Mouse (Mus musculus) embryonic facial prominence, embryonic 10.5 days (tissue): Measurements from ENCODE around the gene Vipr1. TPM values are rescaled to one million over a fixed set of nuclear protein-coding genes. Genes with fewer than 3 reads are reported as not detected.
A peak's percentile ranks its signal among the peaks of the same experiment; 100 is the strongest.

Experiments used
- DNase-seq: peaks from one replicate; pipeline ENCODE4 v3.0.0-alpha.2; 2017; ENCODE audit warnings: low spot score
- H3K27ac ChIP-seq: fragments of 300-500 bp; sonication (generic); replicated peaks from 2 replicates; pipeline ENCODE4 v1.5.1; 2016; ENCODE audit warnings: mild to moderate bottlenecking
- H3K27me3 ChIP-seq: fragments of 300-500 bp; sonication (generic); replicated peaks from 2 replicates; pipeline ENCODE4 v1.6.1; 2016; ENCODE audit warnings: low read depth, mild to moderate bottlenecking; ENCODE audit not compliant: poor library complexity, severe bottlenecking
- H3K36me3 ChIP-seq: fragments of 300-500 bp; sonication (generic); replicated peaks from 2 replicates; pipeline ENCODE4 v1.6.1; 2016; ENCODE audit warnings: mild to moderate bottlenecking, moderate library complexity
- H3K4me1 ChIP-seq: fragments of 300-500 bp; sonication (generic); 2 replicates; pipeline ENCODE4 v1.6.1; 2016
- H3K4me3 ChIP-seq: fragments of 300-500 bp; sonication (generic); 2 replicates; pipeline ENCODE4 v1.5.1; 2016; ENCODE audit warnings: mild to moderate bottlenecking, moderate library complexity
- H3K9me3 ChIP-seq: fragments of 300-500 bp; sonication (generic); 2 replicates; pipeline ENCODE4 v1.6.1; 2016; ENCODE audit warnings: mild to moderate bottlenecking
- WGBS: fragments of 180-500 bp; shearing (Covaris S2); methylation state at CpG from one replicate; pipeline ENCODE4 v1.1.7; 2016; 5-methylcytosine and 5-hydroxymethylcytosine counted together
- polyA plus RNA-seq: library from polyadenylated mRNA; unstranded; fragments of >200 nt; fragmentation: Nextera tagmentation; extraction: Ambion mirVana; gene quantifications from 2 replicates; pipeline ENCODE4 v1.2.1, GENCODE M21; 2016

The Vipr1 gene
- polyA plus RNA-seq, 1 experiment from 2014 or later = 0.16 TPM

DNA sequence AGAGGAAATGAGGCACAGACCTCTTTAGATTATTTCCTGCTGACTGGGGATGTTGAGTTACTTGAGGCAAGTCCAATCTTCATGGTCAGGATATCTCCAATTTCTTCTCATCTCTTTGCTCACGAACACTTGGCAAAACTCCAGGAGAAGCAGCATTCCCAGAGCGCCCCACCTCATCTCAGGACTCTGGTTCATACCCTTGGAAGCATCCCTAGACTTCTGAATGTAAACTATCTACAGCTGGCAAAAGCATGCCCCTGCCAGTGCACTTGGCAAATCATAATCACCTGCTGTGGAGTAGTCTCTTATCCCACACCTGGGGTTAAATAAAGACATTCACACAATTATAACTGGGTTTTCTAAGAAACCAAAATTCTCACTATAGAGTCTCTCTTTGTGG is 74.5 kb downstream of the Vipr1 start:
- no peak for DNase-seq
- peaks cover 21% of the 10 kb centered on the region for H3K4me1 ChIP-seq
- 0 out of 2 replicates have a peak, but pooled peaks cover 2% of the 10 kb centered on the region for H3K9me3 ChIP-seq
- no peak overlapping the region for H3K27ac ChIP-seq
- peaks cover 24% of the 10 kb centered on the region for H3K36me3 ChIP-seq
- H3K27me3 ChIP-seq = no peaks in the 10 kb centered on the region
- no peak overlapping the region for H3K4me3 ChIP-seq
- WGBS = 87% methylated on average over 2 of the region's 2 CpGs

DNA sequence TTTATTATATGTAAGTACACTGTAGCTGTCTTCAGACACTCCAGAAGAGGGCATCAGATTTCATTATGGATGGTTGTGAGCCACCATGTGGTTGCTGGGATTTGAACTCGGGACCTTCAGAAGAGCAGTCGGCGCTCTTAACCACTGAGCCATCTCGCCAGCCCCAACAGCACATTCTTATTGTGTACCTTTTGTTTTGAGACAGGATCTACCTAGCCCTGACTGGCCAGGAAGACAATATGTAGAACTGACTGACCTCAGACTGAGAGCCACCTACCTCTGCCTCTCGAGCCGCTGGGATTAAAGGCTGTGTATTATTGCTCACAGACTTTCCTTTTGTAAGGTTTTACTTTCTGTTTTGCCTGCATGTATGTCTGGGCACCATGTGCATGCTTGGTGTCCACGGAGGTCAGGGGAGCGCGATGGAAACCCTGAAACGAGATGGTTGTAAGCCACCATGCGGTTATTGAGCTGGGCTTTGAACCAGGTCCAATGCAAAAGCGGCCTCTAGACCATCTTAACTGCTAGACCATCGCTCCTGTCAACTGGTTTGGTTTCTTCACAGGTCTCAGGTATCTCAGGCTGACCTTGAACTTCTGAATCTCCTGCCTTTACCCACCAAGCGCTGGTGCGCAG is 75.7 kb downstream of the Vipr1 start:
- peak overlapping the region; percentile 75 for H3K4me3 ChIP-seq
- H3K36me3 ChIP-seq = peaks cover 12% of the 10 kb centered on the region
- peaks cover 18% of the 10 kb centered on the region for H3K4me1 ChIP-seq
- WGBS = 66% methylated on average over 15 of the region's 15 CpGs
- no peaks in the 10 kb centered on the region for H3K27me3 ChIP-seq
- H3K9me3 ChIP-seq = 0 out of 2 replicates have a peak, but pooled peaks cover 2% of the 10 kb centered on the region
- peak overlapping the region; percentile 94 for H3K27ac ChIP-seq
- DNase-seq = no peak

DNA sequence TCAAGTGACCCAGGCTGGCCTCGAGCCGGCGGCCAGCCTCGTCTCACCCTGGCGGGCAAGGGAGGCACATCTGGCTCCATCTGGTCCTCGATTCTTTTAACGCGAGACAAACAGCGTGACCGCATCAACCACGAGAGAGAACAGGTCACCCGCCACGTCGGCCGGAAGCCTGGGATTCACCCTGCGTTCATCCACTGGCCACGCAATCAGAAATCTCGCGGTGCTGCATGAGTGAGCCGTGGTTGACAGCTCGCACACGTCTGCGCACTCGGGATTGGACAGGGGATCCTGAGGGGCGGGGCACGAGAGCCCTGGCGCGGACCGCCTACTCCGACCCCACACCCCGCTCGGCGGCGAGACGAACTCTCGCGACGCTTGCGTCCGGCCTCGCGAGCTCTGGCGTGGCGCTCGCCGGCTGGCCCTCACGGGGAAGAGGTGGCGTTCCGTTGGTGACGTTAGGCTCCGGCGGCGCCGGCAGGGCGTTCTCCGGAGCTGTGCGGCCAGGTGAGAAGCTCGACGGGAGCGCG is 76.3 kb downstream of the Vipr1 start, which contains the start of gene Nktr:
Gene Nktr, plus strand, starts transcription at position 378 of the 527 bp plus-strand sequence.
- WGBS = under 1% methylated on average over 61 of the region's 61 CpGs

DNA sequence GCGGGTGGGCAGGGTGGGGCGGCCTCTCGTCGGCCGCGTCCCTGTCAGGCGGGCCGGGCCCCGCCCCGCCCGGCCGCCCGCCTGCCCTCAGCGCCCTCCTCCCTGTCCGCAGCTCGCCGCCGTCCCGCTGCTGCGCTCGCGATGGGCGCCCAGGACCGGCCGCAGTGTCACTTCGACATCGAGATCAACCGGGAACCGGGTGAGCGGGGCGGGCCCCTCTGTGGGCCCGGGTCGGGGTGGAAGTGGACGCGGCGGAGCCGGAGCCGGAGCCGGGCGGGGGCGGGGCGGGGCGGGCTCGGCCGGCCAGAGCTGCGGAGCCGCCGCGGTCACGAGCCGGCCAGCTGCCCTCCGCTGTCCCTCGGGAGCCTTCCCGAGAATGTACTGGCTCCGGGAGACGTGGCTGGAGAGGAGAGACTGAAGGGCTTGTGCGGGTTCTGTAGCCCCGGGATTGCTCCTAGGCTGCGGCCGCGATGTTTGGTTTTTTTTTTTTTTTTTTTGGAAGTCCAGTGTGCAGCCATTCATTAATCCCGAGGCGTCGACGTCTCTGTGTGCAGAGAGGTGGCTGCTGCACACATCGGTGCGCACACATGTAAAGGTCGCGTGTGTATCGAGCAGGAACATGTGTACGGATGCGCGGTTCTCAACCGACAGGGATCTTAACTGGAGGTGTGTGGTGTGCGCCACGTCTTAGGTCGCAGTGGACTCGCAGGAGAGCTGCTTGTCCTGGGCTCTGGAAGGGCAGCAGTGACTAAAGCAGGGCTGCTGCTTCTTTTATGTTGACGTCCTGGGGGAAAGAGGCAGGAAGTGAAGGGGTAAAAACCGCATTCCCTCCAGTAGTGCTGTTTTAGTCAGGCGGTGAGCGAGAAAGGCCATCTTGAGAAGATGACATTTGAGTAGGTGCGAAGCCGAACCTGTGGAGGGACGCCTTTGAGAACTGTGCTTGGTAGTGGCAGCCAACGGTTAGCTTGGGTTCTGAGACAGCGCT is 77.1 kb downstream of the Vipr1 start:
- peak; percentile 59 for DNase-seq
- Histone ChIP-seq H3K36me3 (peaks cover 4% of the 10 kb centered on the region), H3K4me3 (peak overlapping the region; percentile 75), H3K4me1 (peaks cover 18% of the 10 kb centered on the region), H3K9me3 (0 out of 2 replicates have a peak, but pooled peaks cover 2% of the 10 kb centered on the region), H3K27me3 (no peaks in the 10 kb centered on the region), H3K27ac (peak overlapping the region; percentile 94)
- WGBS = under 1% methylated on average over 87 of the region's 87 CpGs

More for the DNA sequence above, 76.3 kb downstream of the Vipr1 start, which contains the start of gene Nktr:
- Histone ChIP-seq H3K36me3 (peaks cover 6% of the 10 kb centered on the region; the same call in 1 of the 2 replicates), H3K9me3 (0 out of 2 replicates have a peak, but pooled peaks cover 2% of the 10 kb centered on the region), H3K27me3 (no peaks in the 10 kb centered on the region), H3K27ac (peak within 1 kb of the TSS; percentile 94), H3K4me3 (peak within 1 kb of the TSS; percentile 75), H3K4me1 (peaks cover 18% of the 10 kb centered on the region)
- peak; percentile 99 for DNase-seq

Other genes starting within 250 kb of the Vipr1 start
- 0.91 and 0.99 TPM in 2 replicates for gene Cck, start 147.0 kb upstream of the Vipr1 start, polyA plus RNA-seq
- not detected in 2 replicates for gene Lyzl4, start 620 bp upstream of the Vipr1 start, polyA plus RNA-seq
- gene Sec22c, start 62.8 kb downstream of the Vipr1 start, polyA plus RNA-seq = 14.9 and 17.8 TPM in 2 replicates
- gene Ss18l2, start 67.6 kb downstream of the Vipr1 start, polyA plus RNA-seq = 91.0 and 92.4 TPM in 2 replicates
- 61.2 and 62.9 TPM in 2 replicates for gene Nktr, start 76.5 kb downstream of the Vipr1 start, polyA plus RNA-seq
- gene Zfp651, start 116.6 kb downstream of the Vipr1 start, polyA plus RNA-seq = 5.3 and 6.4 TPM in 2 replicates
- gene Klhl40, start 134.9 kb downstream of the Vipr1 start, polyA plus RNA-seq = 0.17 and 0.26 TPM in 2 replicates
- not detected in 2 replicates for gene Hhatl, start 149.8 kb downstream of the Vipr1 start, polyA plus RNA-seq
- gene Ccdc13, start 196.7 kb downstream of the Vipr1 start, polyA plus RNA-seq = 0.83 and 1.2 TPM in 2 replicates
- 195 and 201 TPM in 2 replicates for gene Higd1a, start 215.6 kb downstream of the Vipr1 start, polyA plus RNA-seq